Mouse (Mus musculus) ES-E14 (cell line): ENCODE measurements at regions not wholly inside any gene's neighbourhood (a gene's known extent, or its start where the extent isn't known, plus 50 kb on each side); places are given as distances from the start of the nearest gene placed in this dataset.

Source experiments
- HCFC1 ChIP-seq: IDR thresholded peaks from 2 replicates; pipeline ENCODE4 v1.6.1; 2012; ENCODE audit warnings: low read length, inconsistent platforms, borderline replicate concordance; ENCODE audit not compliant: insufficient read depth
- ZNF384 ChIP-seq: IDR thresholded peaks from 2 replicates; pipeline ENCODE4 v1.6.1; 2012; ENCODE audit warnings: low read depth, low read length, inconsistent platforms

DNA sequence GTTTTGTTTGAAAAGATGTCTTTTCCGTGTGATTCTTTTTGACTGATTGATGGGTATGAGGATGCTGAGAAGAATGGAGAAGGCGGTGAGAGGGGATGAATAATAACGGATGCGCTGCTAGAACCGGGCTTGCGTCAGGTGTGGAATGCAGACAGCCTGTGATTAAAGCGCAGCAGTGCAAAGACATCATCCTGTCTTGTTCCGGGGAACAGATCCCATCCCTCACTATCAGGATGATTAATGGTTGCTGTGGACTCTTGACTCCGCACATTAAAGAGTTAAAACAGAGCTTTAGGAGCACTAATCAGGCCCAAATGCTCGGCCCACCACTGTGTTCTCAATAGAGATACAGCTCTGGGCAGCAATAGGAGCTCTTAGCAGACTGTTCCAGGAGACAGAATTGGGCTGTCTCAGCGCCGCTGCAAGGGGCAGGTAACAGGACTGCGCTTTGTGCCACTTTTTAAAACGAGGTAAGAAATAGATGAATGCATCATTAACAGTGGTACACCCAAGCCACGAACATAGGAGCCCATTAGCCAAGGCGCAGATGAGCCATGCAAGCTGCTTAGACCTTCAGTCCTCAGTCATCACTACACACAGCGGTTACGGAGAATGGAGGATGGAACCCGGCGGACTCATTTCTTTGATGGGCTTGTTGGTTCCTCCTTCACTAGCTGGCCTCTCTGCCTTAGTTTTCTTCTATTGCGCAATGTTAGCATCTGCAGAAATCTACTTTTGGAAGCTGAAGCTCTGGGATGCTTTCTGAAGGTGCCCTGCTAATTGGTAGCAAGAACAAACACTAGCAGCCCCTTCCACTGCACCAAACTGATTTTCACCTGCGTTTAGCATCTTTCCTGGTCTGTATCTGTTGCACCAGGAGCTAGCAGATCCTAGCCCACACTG, 121.6 kb downstream of the Nhlrc3 start:
- TF ChIP-seq ZNF384 (no peak), HCFC1 (no peak)
